Mouse (Mus musculus): ENCODE measurements around the gene Fnip2.

Fnip2 gene

GRCm38 (mm10) chr3:79564875-79565606 lies 2.6 kb downstream of the Fnip2 start:
- DNase-seq, result no peak

- no peak for DNase-seq
These were observed 4.1 kb downstream of the Fnip2 start for GRCm38 (mm10) chr3:79563511-79563910.

- no peak for DNase-seq
These were observed 5.5 kb downstream of the Fnip2 start for GRCm38 (mm10) chr3:79561784-79562715.

GRCm38 (mm10) chr3:79560555-79560954 lies 7.0 kb downstream of the Fnip2 start:
- no peak for DNase-seq

DNA sequence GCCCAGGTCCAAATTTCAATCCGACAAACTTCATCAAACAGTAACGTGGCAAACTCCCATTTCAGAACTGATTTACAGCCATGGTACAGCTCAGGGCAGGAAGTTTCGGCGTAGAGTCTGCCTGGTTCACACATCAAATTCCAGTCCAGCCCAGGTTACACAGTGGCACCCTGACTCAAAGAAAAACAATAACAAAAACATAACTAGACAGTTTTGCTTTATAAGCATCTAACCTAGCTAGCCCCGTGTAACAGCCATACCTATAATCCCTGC lies 7.9 kb downstream of the Fnip2 start:
- no peak for DNase-seq

- DNase-seq, result no peak
These were observed 8.4 kb downstream of the Fnip2 start for GRCm38 (mm10) chr3:79559021-79559772.

GRCm38 (mm10) chr3:79555061-79555460 lies 12.5 kb downstream of the Fnip2 start:
- DNase-seq, result no peak

DNA sequence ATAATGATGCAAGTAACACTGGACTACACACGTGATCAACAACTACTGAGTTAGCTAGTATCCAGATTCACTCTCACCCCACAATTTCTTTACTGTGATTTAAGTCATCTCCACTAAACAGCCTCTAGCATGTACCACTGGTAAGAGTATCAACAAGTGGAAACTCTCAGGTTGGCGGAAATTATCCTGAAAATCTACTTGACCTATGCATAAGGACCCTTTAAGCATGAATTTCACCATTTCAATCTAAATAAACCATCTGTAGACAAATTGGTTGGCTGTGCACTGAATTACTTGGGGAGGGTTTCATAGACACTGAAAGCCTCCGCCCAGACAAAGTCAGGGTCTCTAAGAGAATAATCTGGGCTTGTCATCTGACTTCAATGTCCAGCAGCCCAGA lies 13.8 kb downstream of the Fnip2 start:
- no peak for DNase-seq

- DNase-seq, result no peak
These were observed 15.6 kb downstream of the Fnip2 start for GRCm38 (mm10) chr3:79551826-79552552.

DNA sequence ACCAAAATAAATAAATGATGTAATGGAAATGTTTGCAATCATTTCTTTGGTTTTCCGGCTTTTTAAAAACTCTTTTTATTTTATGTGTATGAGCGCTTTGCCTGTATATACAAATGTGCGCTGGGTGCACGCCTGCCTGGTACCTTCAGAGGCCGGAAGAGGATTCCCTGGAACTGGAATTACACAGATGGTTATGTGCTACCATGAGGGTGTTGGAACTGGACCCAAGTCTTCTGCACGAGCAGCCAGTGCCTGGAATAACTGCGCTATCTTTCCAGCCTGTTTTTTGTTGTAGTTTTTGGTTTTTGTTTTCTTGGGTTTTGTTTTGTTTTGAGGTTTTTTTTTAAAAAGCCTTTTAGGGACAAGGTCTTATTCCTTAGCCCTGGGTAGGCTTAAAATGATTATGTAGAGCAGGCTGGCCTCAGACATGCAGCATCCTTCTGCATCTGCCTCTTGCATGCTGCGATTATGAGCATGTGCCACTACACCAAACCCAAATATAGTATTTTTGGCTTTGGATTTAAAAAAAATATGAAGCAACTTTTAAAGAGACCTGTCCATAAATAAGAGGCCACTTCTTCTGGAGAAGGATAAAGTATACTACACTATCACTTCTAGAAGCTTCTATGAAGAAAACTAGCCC lies 17.7 kb downstream of the Fnip2 start:
- DNase-seq, result no peak

GRCm38 (mm10) chr3:79548681-79549437 lies 18.7 kb downstream of the Fnip2 start:
- no peak for DNase-seq

DNA sequence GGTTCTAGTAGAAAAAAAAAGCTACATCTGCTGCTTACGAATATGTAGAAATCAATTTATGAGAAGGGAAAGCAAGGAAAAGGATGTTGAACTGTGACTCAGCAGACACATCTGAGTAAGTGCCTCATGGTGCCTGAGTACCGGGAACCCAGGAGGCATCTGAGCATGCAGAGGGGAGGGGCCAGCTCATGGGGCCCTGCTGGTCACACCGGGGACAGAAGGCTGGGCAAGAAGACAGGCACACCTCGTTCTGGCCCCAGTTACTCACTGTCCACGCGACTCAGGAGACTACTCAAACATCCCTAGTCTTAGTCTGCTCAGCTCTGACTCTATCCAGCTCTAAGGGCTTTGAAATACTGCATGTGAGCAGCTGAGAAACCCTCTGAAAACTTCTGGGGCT lies 25.0 kb downstream of the Fnip2 start:
- peak; percentile 83 for DNase-seq

- no peak for DNase-seq
These were observed 27.9 kb downstream of the Fnip2 start for GRCm38 (mm10) chr3:79539656-79540055.

DNA sequence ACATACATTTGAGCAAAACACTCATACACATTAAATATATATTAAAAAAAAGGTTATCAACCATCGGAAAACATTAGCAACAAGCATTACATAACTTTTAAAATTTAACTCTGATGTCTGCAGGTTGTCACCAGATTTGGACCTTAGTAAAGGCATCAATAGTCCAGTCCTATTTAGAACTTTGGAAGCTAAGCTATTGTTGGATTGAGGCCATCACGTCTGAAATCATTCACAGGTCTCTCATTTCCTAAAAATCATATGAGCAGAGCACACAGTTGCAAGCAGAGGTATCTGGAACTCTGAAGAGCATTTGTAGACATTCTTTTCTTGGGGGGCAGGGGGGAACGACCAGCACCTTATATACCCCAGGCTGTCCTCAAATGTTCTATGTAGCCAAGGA lies 28.5 kb downstream of the Fnip2 start:
- DNase-seq, result no peak

- DNase-seq, result peak; percentile 29
These were observed 29.3 kb downstream of the Fnip2 start for GRCm38 (mm10) chr3:79538342-79538741.

- no peak for DNase-seq
These were observed 29.9 kb downstream of the Fnip2 start for GRCm38 (mm10) chr3:79537626-79538203.

- no peak for DNase-seq
These were observed 30.6 kb downstream of the Fnip2 start for GRCm38 (mm10) chr3:79537023-79537422.

GRCm38 (mm10) chr3:79531581-79532271 lies 35.9 kb downstream of the Fnip2 start:
- DNase-seq, result peak; percentile 20

DNA sequence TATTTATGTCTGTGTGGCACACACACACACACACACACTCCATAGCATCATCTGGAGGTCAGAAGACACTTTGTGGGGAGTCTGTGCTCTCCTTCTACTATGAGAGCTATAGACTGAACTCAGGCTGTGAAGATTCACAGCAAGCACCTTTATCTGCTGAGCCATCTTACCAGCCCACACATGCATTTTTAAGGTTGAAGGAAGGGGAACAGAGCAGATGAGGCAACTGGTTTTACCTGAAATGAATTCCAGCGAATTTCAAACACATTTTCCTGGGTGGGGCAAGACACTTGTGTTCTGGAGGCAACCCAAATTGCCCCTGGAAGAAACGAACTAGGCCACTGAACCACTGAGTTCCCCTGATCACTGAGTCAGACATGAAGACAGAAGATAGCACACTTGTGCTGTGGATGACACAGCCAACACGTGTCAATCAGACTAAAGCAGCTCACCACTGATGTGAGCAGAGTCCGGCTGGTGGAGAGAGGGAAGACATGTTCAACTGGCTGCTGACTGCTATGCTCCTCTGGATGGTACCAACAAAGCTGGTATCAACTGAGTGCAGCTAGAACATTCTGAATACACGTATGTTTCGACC lies 38.0 kb downstream of the Fnip2 start:
- DNase-seq, result peak; percentile 49

GRCm38 (mm10) chr3:79528451-79528850 lies 39.1 kb downstream of the Fnip2 start:
- DNase-seq, result no peak
